Mouse (Mus musculus) brain, embryonic 14.5 days (tissue): ENCODE measurements around the gene Flnc.

Experiments
- CTCF ChIP-seq: fragments of 200-500 bp; IDR thresholded peaks from 2 replicates; pipeline ENCODE4 v1.5.1; 2012; ENCODE audit warnings: inconsistent platforms, mild to moderate bottlenecking, moderate library complexity, borderline replicate concordance; ENCODE audit not compliant: insufficient read depth, insufficient read length; ENCODE audit errors: extremely low read depth
- POLR2A ChIP-seq: fragments of 200-500 bp; IDR thresholded peaks from 2 replicates; pipeline ENCODE4 v1.6.1; 2012; ENCODE audit warnings: mild to moderate bottlenecking, inconsistent platforms, borderline replicate concordance; ENCODE audit not compliant: poor library complexity, insufficient read depth, insufficient read length, severe bottlenecking; ENCODE audit errors: extremely low read depth

DNA sequence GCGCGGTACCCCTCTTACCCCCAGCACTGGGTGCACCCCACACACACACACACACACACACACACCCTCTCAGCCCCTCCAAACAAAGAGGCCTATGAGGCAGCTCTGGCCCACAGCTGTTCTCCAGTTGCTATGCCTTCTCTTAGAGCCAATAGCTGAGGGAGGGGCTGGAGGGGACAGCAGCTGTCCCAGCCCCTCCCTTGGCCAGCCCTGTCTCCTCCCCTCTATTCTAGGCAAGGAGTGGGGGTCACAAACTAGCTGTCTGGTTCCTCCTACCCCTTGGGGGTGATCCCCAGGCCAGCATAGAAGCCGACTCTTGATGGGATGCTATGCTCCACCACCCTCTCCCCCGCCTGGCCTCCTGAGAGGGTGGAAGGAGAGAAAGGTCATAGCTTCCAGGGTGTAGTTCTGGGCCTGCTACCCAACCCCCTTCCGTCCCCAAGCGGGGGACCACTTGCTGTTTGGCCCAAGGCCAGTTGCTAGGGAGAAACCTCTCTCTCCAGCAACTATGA is 2.9 kb downstream of the Flnc start:
- no peak for TF ChIP-seq POLR2A
- no peak for TF ChIP-seq CTCF
